Mouse (Mus musculus) frontal cortex, postnatal 10 days (tissue): ENCODE measurements at regions not wholly inside any gene's neighbourhood (a gene's known extent, or its start where the extent isn't known, plus 50 kb on each side); places are given as distances from the start of the nearest gene placed in this dataset.
"Not testable (repeated sequence)": the region's sequence is repeated elsewhere in the genome, so short reads cannot be mapped to it uniquely, and the experiment has no call there.

Experiments
- DNase-seq, 2 experiments: peaks; one replicate each; pipeline ENCODE4 v3.0.0; 2022; ENCODE audit warnings: low spot score in 2 of 2, mixed read lengths in 1 of 2

DNA sequence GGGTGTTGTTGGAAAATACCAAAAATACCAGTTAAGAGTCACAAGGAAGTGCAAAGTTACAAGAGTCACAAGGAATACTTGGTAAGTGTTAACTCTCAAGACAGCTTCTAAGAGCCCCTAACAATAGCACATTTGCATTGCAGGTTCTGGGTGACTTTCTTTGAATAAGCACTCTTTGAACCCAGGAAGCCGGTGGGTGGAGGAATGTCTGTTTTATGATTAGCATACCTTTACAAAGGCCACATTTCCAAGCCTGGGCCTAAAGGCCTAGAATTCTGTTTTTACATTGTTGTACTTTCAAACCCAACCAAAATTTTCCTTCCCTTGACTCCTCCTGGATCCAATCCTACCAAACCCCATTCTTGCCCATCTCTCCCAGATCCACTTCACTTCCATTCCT is 693.5 kb upstream of the Gria3 start:
- not testable (repeated sequence) for DNase-seq

DNA sequence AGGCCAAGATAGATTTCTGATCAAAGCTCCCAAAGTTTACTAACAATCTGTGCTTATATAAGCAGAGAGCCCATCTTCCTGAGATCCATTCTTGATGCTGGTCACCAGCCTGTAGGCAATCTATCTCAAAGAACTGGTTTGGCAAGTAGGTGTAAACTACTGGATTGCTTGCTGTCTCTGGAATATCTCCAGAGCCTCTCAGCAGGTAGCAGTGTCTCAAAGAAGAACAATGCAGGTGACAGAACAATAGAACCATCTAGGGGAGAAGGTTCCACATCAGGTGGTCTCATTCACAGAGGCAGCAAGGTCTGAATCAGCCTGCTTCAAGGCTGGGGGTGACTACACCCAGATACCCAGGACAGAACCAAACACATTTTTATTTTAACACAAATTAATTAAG is 692.0 kb upstream of the Gria3 start:
- DNase-seq = no peak

DNA sequence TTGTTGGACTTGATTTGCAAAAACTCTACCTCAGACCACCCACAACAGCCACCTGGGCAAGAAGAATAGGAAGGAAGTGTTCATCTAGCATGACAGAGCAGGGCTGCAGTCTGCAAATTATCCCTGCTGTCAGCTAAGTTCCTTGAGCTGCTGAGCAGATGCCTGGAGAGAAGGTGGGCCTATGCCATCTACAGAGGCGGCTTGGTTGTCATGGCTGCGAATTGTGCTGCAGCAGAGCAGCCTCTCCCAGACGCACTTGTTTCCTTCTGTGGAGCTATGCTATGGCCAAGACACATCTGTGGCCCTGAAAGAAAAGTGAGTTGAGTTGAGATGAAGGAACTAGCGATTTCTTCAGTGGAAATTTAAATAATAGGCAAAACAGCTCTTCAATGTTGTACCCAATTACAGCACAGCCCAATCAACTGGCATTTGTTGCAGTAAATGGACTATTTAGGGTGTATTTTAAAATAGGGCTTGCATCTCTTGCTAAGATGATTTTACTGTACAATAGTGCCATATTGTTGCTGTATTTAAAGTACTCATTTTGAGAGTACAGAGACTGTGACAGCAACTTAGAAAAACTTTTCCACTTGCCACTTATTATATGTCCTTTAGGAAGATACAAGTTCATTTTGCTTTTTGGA is 659.8 kb upstream of the Gria3 start:
- DNase-seq = peak; percentile 14 to 49
